Mouse (Mus musculus) G1E (cell line): ENCODE results near the gene Prss28. TPM values are rescaled to one million over a fixed set of nuclear protein-coding genes. Genes with fewer than 3 reads are reported as not detected.

Experiments used
- ATAC-seq: 2 replicates; pipeline ENCODE4 v1.8.0; 2016; ENCODE audit warnings: mild to moderate bottlenecking; ENCODE audit not compliant: insufficient number of reproducible peaks, poor library complexity, low FRiP score, severe bottlenecking; ENCODE audit errors: extremely low read depth
- DNase-seq: peaks from one replicate; pipeline ENCODE4 v3.0.0; 2012; ENCODE audit warnings: low spot score
- H3K27me3 ChIP-seq: 2 replicates; pipeline ENCODE4 v1.6.1; 2012; ENCODE audit warnings: mild to moderate bottlenecking, low read length, inconsistent platforms; ENCODE audit not compliant: insufficient read depth
- H3K36me3 ChIP-seq: replicated peaks from 2 replicates; pipeline ENCODE3; 2012; ENCODE audit warnings: mild to moderate bottlenecking, inconsistent platforms
- H3K4me1 ChIP-seq: 2 replicates; pipeline ENCODE4 v1.6.1; 2012; ENCODE audit warnings: low read depth, low read length, inconsistent platforms, mixed read lengths; ENCODE audit not compliant: insufficient read depth
- H3K4me3 ChIP-seq: 2 replicates; pipeline ENCODE4 v1.5.1; 2012; ENCODE audit warnings: low read depth, mild to moderate bottlenecking, inconsistent platforms, low read length, moderate library complexity, mixed read lengths
- H3K9me3 ChIP-seq: replicated peaks from 2 replicates; pipeline ENCODE4 v1.6.1; 2012; ENCODE audit warnings: inconsistent platforms
- CTCF ChIP-seq: IDR thresholded peaks from 2 replicates; pipeline ENCODE4 v1.5.1; 2012; ENCODE audit warnings: low read depth, low read length, inconsistent platforms, mixed read lengths
- GATA1 ChIP-seq: IDR thresholded peaks from 2 replicates; pipeline ENCODE4 v1.6.1; 2012; ENCODE audit warnings: borderline replicate concordance, low read length, inconsistent platforms, mixed read lengths
- GATA2 ChIP-seq: IDR thresholded peaks from 2 replicates; pipeline ENCODE4 v1.6.1; 2012; ENCODE audit warnings: low read depth, low read length, inconsistent platforms, borderline replicate concordance
- POLR2AphosphoS5 ChIP-seq: IDR thresholded peaks from 2 replicates; pipeline ENCODE4 v1.6.1; 2012; ENCODE audit warnings: low read depth, low read length, inconsistent platforms; ENCODE audit not compliant: insufficient replicate concordance
- TAL1 ChIP-seq: conservative IDR thresholded peaks from 2 replicates; pipeline ENCODE4 v1.6.1; 2012; ENCODE audit warnings: low read depth, low read length, inconsistent platforms, mixed read lengths
- polyA plus RNA-seq: library from polyadenylated mRNA; stranded (reverse); fragments of >175 nt; gene quantifications from 2 replicates; pipeline ENCODE4 v1.2.3, GENCODE M21; 2012
- total RNA-seq, 2 experiments: library from RNA; stranded (forward) in 1 of 2; stranded (reverse) in 1 of 2; fragments of 200-1000 nt in 1 of 2; fragments of >200 nt in 1 of 2; fragmentation: Nextera tagmentation in 1 of 2; gene quantifications; 2 replicates each; pipeline ENCODE4 v1.2.3; 2014 to 2017

Prss28 gene
- total and polyA plus RNA-seq, 3 experiments, result 0.11 TPM; not detected in 2

DNA sequence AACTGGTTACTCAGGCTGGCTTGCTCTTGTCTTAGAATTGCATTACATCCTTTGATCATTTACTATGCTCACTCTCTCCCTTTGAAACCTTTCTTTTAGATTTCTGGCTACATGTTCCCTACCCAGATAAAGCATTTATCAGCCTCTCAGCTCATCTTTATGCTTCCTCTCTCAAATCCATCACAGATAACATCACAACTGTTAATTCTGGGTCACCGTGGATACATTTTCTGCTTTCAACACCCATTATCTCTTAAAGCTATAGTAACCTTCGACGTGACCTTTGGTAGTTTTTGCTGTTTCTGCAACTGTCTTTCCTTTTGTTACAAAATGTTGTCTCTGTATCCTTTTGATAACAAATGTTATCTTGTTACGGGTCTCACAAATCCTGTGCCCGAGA lies 15.0 kb upstream of the Prss28 start:
- Histone ChIP-seq H3K4me1 (peaks cover 92% of the 10 kb centered on the region), H3K27me3 (no peaks in the 10 kb centered on the region), H3K36me3 (no peaks in the 10 kb centered on the region), H3K9me3 (no peaks in the 10 kb centered on the region), H3K4me3 (no peak overlapping the region)
- DNase-seq (no peak), ATAC-seq (peak; percentile 78)
- TF ChIP-seq POLR2AphosphoS5, result no peak
- peak; percentile 60; the same call in 1 of the 2 replicates for TF ChIP-seq TAL1
- no peak for TF ChIP-seq GATA1

GRCm38 (mm10) chr17:25294111-25294510 lies 14.3 kb upstream of the Prss28 start:
- peak overlapping the region; percentile 30; the same call in 1 of the 2 replicates for H3K4me3 ChIP-seq
- no peaks in the 10 kb centered on the region for H3K27me3 ChIP-seq

GRCm38 (mm10) chr17:25298094-25298493 lies 10.4 kb upstream of the Prss28 start, which contains the start of gene Prss34:
Gene Prss34 (plus strand): TSS chr17:25298394.
- Histone ChIP-seq H3K4me3 (no peak within 1 kb of the TSS), H3K9me3 (no peaks in the 10 kb centered on the region), H3K36me3 (no peaks in the 10 kb centered on the region), H3K27me3 (no peaks in the 10 kb centered on the region), H3K4me1 (peaks cover 82% of the 10 kb centered on the region)
- no peak for DNase-seq
- TF ChIP-seq GATA2, result no peak
- no peak for TF ChIP-seq GATA1
- no peak for TF ChIP-seq CTCF
- no peak for ATAC-seq

More at GRCm38 (mm10) chr17:25294111-25294510, 14.3 kb upstream of the Prss28 start:
- TF ChIP-seq TAL1, result no peak
- no peak for TF ChIP-seq GATA1
- no peak for TF ChIP-seq GATA2
- no peak for TF ChIP-seq POLR2AphosphoS5
- no peak for TF ChIP-seq CTCF
- ATAC-seq (no peak), DNase-seq (no peak)
- Histone ChIP-seq H3K36me3 (no peaks in the 10 kb centered on the region), H3K4me1 (peaks cover 91% of the 10 kb centered on the region), H3K9me3 (no peaks in the 10 kb centered on the region)

- no peak for TF ChIP-seq POLR2AphosphoS5
- TF ChIP-seq GATA1, result no peak
- TF ChIP-seq TAL1, result no peak
- TF ChIP-seq CTCF, result no peak
- no peak for TF ChIP-seq GATA2
- H3K27me3 ChIP-seq, result peaks cover 44% of the 10 kb centered on the region
- ATAC-seq (no peak), DNase-seq (no peak)
- no peaks in the 10 kb centered on the region for H3K36me3 ChIP-seq
- H3K4me3 ChIP-seq, result no peak within 1 kb of the TSS
- H3K4me1 ChIP-seq, result peaks cover 25% of the 10 kb centered on the region
- no peaks in the 10 kb centered on the region for H3K9me3 ChIP-seq
These were observed 9.9 kb downstream of the Prss28 start, which contains the start of gene Prss29 for GRCm38 (mm10) chr17:25318354-25318753. Gene Prss29 (plus strand): TSS chr17:25318654.

DNA sequence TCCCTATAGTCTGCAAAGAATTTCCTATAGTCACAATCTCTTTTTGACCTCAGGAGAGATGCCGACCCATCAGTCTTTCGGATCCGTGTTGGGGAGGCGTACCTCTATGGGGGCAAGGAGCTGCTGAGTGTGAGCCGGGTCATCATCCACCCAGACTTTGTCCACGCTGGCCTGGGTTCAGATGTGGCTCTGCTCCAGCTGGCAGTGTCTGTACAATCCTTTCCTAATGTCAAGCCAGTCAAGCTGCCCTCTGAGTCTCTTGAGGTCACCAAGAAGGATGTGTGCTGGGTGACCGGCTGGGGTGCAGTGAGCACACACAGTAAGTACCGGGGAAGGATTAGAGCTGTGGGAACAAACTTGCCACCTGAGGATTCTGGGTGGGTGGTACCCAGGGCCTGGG lies 12.4 kb downstream of the Prss28 start:
- Histone ChIP-seq H3K36me3 (no peaks in the 10 kb centered on the region), H3K9me3 (no peaks in the 10 kb centered on the region), H3K27me3 (peaks cover 46% of the 10 kb centered on the region), H3K4me3 (no peak overlapping the region), H3K4me1 (peaks cover 32% of the 10 kb centered on the region)
- no peak for ATAC-seq
- no peak for TF ChIP-seq GATA1
- TF ChIP-seq POLR2AphosphoS5, result no peak
- no peak for TF ChIP-seq GATA2
- no peak for TF ChIP-seq TAL1
- TF ChIP-seq CTCF, result no peak
- DNase-seq, result no peak

DNA sequence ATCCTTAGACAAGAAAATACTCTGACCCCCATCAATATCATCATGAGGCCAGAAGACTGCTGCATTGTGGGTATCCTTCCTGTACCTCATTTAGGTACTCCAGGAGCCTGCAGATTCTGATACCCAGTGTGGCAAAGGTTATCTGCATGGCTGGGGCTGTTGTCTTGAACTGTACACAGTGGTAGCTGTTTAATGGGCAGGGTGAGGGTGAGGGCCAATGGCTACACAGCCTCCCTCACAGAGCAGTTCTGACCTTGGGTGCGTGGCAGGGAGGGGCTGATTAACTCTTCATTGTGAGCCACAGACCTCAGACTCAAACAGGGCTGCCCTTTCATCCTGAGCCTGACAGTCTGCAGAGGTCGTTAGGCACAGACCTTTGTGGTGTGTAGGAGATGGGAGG lies 14.5 kb downstream of the Prss28 start:
- no peak for ATAC-seq
- no peak for TF ChIP-seq GATA2
- TF ChIP-seq CTCF, result no peak
- no peak for TF ChIP-seq GATA1
- TF ChIP-seq TAL1, result no peak
- no peak for TF ChIP-seq POLR2AphosphoS5
- H3K36me3 ChIP-seq, result no peaks in the 10 kb centered on the region
- no peak overlapping the region for H3K4me3 ChIP-seq
- no peaks in the 10 kb centered on the region for H3K9me3 ChIP-seq
- peaks cover 45% of the 10 kb centered on the region for H3K27me3 ChIP-seq
- no peak for DNase-seq
- H3K4me1 ChIP-seq, result peaks cover 34% of the 10 kb centered on the region
